Mouse (Mus musculus) spleen, adult 2 months (tissue): ENCODE data around the gene St3gal2. TPM values are rescaled to one million over a fixed set of nuclear protein-coding genes. Genes with fewer than 3 reads are reported as not detected.
"Not testable (repeated sequence)": the region's sequence is repeated elsewhere in the genome, so short reads cannot be mapped to it uniquely, and the experiment has no call there.

Experiments used
- DNase-seq, 2 experiments: peaks; one replicate each; pipeline versions ENCODE4 v3.0.0 to v3.0.0-alpha.2; 2012 to 2021; ENCODE audit warnings: low spot score in 2 of 2, low read depth in 1 of 2
- H3K27ac ChIP-seq: fragments of 200-500 bp; 2 replicates; pipeline ENCODE4 v1.5.1; 2012; ENCODE audit warnings: low read length, inconsistent platforms; ENCODE audit not compliant: insufficient read depth
- H3K27me3 ChIP-seq: fragments of 200-500 bp; 2 replicates; pipeline ENCODE4 v1.6.1; 2012; ENCODE audit warnings: mild to moderate bottlenecking, moderate library complexity, low read length, inconsistent platforms; ENCODE audit not compliant: control insufficient read depth, insufficient read depth
- H3K36me3 ChIP-seq: fragments of 200-500 bp; 2 replicates; pipeline ENCODE4 v1.6.1; 2012; ENCODE audit warnings: mild to moderate bottlenecking, low read length, inconsistent platforms; ENCODE audit not compliant: control insufficient read depth, insufficient read depth
- H3K4me1 ChIP-seq: fragments of 200-500 bp; 2 replicates; pipeline ENCODE4 v1.6.1; 2011; ENCODE audit warnings: inconsistent platforms; ENCODE audit not compliant: control insufficient read depth, insufficient read depth, insufficient read length
- H3K4me3 ChIP-seq: fragments of 200-500 bp; 2 replicates; pipeline ENCODE4 v1.5.1; 2011; ENCODE audit warnings: mild to moderate bottlenecking, inconsistent platforms; ENCODE audit not compliant: insufficient read depth, insufficient read length; ENCODE audit errors: extremely low read depth
- CTCF ChIP-seq: fragments of 200-500 bp; IDR thresholded peaks from 2 replicates; pipeline ENCODE4 v1.5.1; 2011; ENCODE audit warnings: mild to moderate bottlenecking, inconsistent platforms; ENCODE audit not compliant: insufficient read depth, insufficient read length, insufficient replicate concordance; ENCODE audit errors: extremely low read depth
- POLR2A ChIP-seq: fragments of 200-500 bp; IDR thresholded peaks from 2 replicates; pipeline ENCODE4 v1.6.1; 2011; ENCODE audit warnings: low read depth, low read length, inconsistent platforms
- WGBS: fragments of 180-500 bp; shearing (Covaris S2); methylation state at CpG from one replicate; pipeline ENCODE4 v1.1.7; 2018; 5-methylcytosine and 5-hydroxymethylcytosine counted together
- polyA plus RNA-seq: library from polyadenylated mRNA; depleted of rRNA; stranded (reverse); fragments of >200 nt; gene quantifications from 2 replicates; pipeline ENCODE4 v1.2.3, GENCODE M21; 2012

Gene St3gal2
- polyA plus RNA-seq, 1 experiment = 25.5 TPM

DNA sequence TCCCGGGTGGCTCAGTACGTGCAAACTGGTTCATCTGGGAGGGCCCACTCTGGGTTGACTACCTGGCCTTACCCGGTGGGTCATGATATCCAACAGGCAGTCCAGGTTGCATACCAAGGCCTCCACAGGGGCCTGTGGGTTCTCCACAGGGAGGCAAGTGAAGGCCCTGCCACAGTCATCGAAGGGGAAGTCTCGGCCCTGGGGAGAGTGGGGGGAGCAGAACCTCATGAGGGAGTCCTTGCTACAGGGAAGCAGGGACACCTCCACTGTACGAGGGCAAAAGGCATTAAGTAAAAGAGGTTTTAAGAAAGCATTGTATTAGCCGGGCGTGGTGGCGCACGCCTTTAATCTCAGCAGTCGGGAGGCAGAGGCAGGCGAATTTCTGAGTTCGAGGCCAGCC, 23.9 kb upstream of the St3gal2 start:
- TF ChIP-seq POLR2A (no peak), CTCF (no peak)
- no peak for DNase-seq
- H3K27me3 ChIP-seq = no peaks in the 10 kb centered on the region
- H3K4me3 ChIP-seq = no peak overlapping the region
- no peak overlapping the region for H3K27ac ChIP-seq
- H3K4me1 ChIP-seq = no peaks in the 10 kb centered on the region
- peaks cover 5% of the 10 kb centered on the region; the same call in 1 of the 2 replicates for H3K36me3 ChIP-seq
- 96% methylated on average over 13 of the region's 13 CpGs for WGBS

DNA sequence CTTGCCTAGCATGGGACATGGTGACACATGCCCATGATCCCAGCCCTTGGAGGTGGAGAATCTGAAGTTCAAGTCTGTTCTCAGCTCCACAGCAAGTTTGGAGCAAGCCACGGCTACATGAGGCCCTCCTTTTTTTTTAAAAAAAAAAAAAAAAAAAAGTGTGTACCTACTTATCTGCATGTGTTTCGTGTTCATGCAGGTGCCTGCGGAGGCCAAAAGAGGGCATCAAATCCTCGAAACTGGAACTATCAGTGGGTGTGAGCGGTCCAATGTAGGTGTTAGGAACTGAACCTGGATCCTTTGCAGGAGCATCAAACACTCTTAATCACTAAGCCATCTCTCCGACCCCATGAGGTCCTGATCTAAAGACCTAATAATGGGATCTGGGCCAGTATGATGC, 22.2 kb upstream of the St3gal2 start:
- H3K36me3 ChIP-seq = peaks cover 5% of the 10 kb centered on the region; the same call in 1 of the 2 replicates
- 94% methylated on average over 6 of the region's 6 CpGs for WGBS
- no peak overlapping the region for H3K4me3 ChIP-seq
- TF ChIP-seq POLR2A (no peak), CTCF (no peak)
- no peak overlapping the region for H3K27ac ChIP-seq
- DNase-seq = no peak
- H3K4me1 ChIP-seq = no peaks in the 10 kb centered on the region
- H3K27me3 ChIP-seq = no peaks in the 10 kb centered on the region

DNA sequence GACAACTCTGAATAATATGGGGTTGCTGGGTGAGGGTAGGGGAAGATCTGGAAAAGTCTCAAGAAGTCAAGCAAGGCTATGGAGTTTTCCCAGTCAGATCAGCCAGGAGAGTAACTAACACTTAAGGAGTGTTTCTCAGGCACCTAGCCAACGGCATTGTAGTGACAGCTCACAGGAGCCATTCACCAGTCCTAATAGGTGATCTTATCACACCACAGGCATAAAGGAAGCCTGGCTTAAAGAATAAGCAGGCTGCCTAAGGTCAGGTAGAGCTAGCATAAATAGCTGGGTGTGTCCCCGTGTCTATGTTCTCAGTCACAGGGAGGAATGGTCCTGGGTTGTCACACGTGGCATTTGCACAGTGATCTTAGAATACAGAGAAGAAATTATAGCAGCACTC, 18.7 kb upstream of the St3gal2 start:
- no peak for DNase-seq
- no peak for TF ChIP-seq POLR2A
- TF ChIP-seq CTCF = no peak
- 84% methylated on average over 3 of the region's 3 CpGs for WGBS
- H3K36me3 ChIP-seq = 0 out of 2 replicates have a peak, but pooled peaks cover 2% of the 10 kb centered on the region
- no peaks in the 10 kb centered on the region for H3K27me3 ChIP-seq
- H3K4me1 ChIP-seq = no peaks in the 10 kb centered on the region
- H3K4me3 ChIP-seq = no peak overlapping the region
- H3K27ac ChIP-seq = no peak overlapping the region

DNA sequence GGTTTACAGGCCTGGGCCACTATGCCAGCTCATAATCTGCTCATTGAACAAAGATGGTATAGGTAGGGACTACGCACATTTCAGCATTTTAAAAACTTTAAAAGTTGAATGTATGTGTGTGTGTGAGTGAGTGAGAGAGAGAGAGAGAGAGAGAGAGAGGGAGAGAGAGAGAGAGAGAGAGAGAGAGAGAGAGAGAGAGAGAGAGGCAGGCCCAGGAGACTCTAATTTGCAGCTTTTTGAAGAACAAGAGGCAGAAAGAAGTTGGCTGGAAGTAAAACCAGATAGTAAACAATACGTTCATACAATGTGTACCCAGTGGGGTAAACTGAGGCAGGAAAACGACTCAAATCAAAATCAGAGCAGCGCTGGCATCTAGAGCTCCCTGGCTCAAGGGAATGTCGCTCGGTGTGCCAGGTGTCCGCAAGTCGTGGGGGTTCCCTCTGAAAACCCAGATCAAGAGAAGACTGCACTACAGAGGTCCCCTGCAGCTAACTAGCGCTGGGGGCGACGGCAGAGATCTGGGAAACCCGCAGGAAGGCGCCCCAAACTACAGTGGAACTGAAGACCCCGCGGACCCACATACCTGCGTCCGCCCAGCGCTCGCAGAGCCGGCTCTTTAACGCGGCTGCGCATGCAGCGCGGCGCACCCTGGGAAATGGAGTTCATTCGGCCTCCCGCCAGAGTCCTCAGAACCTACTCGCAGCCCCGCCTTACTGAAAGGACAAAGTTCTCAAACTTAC, 17.7 kb upstream of the St3gal2 start, which contains the start of gene Fuk:
Gene Fuk, minus strand, starts transcription at position 650 of the 740 bp plus-strand sequence.
- TF ChIP-seq CTCF (no peak), POLR2A (no peak)
- 3% methylated on average over 30 of the region's 30 CpGs for WGBS
- peak in 1 of 2 experiments; percentile 82 for DNase-seq
- Histone ChIP-seq H3K36me3 (0 out of 2 replicates have a peak, but pooled peaks cover 2% of the 10 kb centered on the region), H3K4me3 (peak within 1 kb of the TSS; percentile 98), H3K27ac (peak within 1 kb of the TSS; percentile 28; the same call in 1 of the 2 replicates), H3K4me1 (no peaks in the 10 kb centered on the region), H3K27me3 (no peaks in the 10 kb centered on the region)

DNA sequence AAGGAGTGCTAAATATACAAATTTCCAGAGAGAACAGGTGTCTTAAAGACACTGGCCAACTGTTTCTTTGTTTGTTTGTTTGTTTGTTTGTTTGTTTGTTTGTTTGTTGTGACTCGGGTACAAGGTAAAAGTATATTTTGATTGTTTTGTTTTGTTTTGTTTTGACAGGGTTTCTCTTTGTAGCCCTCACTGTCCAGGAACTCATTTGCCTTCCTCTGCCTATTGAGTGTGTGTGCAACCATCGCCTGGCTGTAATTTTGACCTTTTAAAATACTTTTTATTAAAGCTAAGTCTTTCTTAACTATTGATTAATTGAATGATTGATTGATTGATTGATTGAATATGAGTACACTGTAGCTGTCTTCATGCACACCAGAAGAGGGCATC, 17.1 kb upstream of the St3gal2 start:
- TF ChIP-seq CTCF = no peak
- no peak for TF ChIP-seq POLR2A
- Histone ChIP-seq H3K27ac (no peak overlapping the region), H3K4me1 (no peaks in the 10 kb centered on the region), H3K27me3 (no peaks in the 10 kb centered on the region), H3K4me3 (no peak overlapping the region), H3K36me3 (0 out of 2 replicates have a peak, but pooled peaks cover 2% of the 10 kb centered on the region)
- 59% methylated on average over 2 of the region's 2 CpGs for WGBS
- DNase-seq = no peak

DNA sequence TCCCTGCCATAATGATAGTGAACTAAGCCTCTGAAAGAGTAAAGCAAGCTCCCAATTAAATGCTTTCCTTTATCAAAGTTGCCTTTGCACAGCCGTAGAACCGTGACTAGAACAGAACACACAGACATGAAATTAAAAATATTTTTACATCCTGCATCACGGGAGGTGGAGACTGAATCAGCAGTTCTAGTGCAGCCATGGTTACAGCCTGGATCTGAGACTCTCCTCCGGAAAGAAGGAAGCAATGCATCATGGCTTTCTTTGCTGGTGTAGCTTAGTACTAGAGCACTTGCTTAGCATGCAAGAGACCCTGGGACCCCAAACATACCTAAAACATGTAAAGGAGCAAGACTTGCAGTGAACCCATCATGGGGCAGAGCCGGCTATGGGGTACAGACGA, 14.3 kb upstream of the St3gal2 start:
- DNase-seq = no peak
- H3K4me1 ChIP-seq = no peaks in the 10 kb centered on the region
- WGBS = 89% methylated on average over 6 of the region's 6 CpGs
- TF ChIP-seq CTCF (no peak), POLR2A (no peak)
- H3K27ac ChIP-seq = no peak overlapping the region
- no peak overlapping the region for H3K4me3 ChIP-seq
- H3K36me3 ChIP-seq = no peaks in the 10 kb centered on the region
- H3K27me3 ChIP-seq = no peaks in the 10 kb centered on the region

DNA sequence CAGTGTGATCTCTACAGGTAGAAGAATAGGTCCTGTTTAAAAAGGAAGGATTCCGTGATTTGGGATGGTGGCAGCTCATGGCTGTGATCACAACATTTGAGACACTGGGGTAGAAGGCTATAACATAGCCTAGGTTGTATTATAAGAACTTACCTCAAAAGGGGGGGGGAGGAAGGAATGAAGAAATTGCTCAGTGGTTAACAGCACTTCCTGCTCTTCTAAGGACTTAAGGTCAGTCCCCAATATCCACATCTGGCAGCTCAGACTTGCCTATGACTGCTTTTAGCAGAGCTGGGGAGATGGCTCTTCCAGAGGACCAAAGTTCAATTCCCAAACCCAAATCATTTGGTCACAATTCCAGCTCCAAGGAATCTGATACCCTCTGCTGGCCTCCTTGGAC, 13.0 kb upstream of the St3gal2 start:
- Histone ChIP-seq H3K4me3 (no peak overlapping the region), H3K27me3 (no peaks in the 10 kb centered on the region), H3K27ac (no peak overlapping the region), H3K36me3 (no peaks in the 10 kb centered on the region), H3K4me1 (no peaks in the 10 kb centered on the region)
- DNase-seq = no peak
- WGBS = 97% methylated on average over 1 of the region's 1 CpGs
- no peak for TF ChIP-seq CTCF
- TF ChIP-seq POLR2A = no peak

DNA sequence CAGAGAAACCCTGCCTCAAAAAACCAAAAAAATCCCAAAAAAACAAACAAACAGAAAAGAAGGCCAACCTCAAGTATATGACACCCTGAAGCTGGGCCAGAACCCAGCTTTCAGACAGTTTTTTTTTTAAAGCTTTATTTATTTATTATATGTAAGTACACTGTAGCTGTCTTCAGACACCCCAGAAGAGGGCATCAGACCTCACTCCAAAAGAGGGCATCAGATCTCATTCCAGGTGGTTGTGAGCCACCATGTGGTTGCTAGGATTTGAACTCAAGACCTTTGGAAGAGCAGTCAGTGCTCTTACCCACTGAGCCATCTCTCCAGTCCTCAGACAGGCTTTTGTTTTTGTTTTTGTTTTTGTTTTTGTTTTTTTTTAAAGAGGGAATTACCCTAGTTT, 9.9 kb upstream of the St3gal2 start:
- not testable (repeated sequence) for H3K4me1 ChIP-seq, H3K36me3 ChIP-seq, DNase-seq, H3K27ac ChIP-seq, H3K27me3 ChIP-seq, H3K4me3 ChIP-seq
